Mouse (Mus musculus): ENCODE results near the gene Ino80e.

Ino80e gene

GRCm38 (mm10) chr7:126856741-126857420, 5.3 kb downstream of the Ino80e start:
- CTCF ChIA-PET: no interaction called here

- CTCF ChIA-PET: no interaction called here
Measured at GRCm38 (mm10) chr7:126855641-126856040, 6.5 kb downstream of the Ino80e start.

- CTCF ChIA-PET: interaction anchor here (0.6 kb wide), 1 partner anchor 258 kb away, joined by 3 read pairs; no protein-coding TSS in a partner anchor
Measured at GRCm38 (mm10) chr7:126853454-126853853, 8.7 kb downstream of the Ino80e start.

GRCm38 (mm10) chr7:126851192-126851591, 11.0 kb downstream of the Ino80e start:
- CTCF ChIA-PET: no interaction called here

- CTCF ChIA-PET: no interaction called here
Measured at GRCm38 (mm10) chr7:126850161-126850560, 12.0 kb downstream of the Ino80e start.

GRCm38 (mm10) chr7:126848794-126849193, 13.4 kb downstream of the Ino80e start:
- CTCF ChIA-PET: no interaction called here

GRCm38 (mm10) chr7:126847421-126848398, 14.5 kb downstream of the Ino80e start:
- CTCF ChIA-PET: no interaction called here

GRCm38 (mm10) chr7:126847116-126847420, 15.1 kb downstream of the Ino80e start, which contains the start of gene Doc2a:
TSS of gene Doc2a (plus strand) at chr7:126847416.
- CTCF ChIA-PET: no interaction called here

GRCm38 (mm10) chr7:126845516-126845915, 16.7 kb downstream of the Ino80e start:
- CTCF ChIA-PET: no interaction called here

GRCm38 (mm10) chr7:126843276-126843675, 18.9 kb downstream of the Ino80e start:
- CTCF ChIA-PET: no interaction called here

- CTCF ChIA-PET: interaction anchor here (0.6 to 0.8 kb wide), 4 partner anchors 28 to 489 kb away, joined by 3 to 4 read pairs (median 3); partner anchors contain the start of gene Hirip3
Measured at GRCm38 (mm10) chr7:126833294-126833693, 28.9 kb downstream of the Ino80e start.

- CTCF ChIA-PET: interaction anchor here (0.6 kb wide), 1 partner anchor 159 kb away, joined by 6 read pairs; no protein-coding TSS in a partner anchor
Measured at GRCm38 (mm10) chr7:126832036-126832598, 30.1 kb downstream of the Ino80e start.

GRCm38 (mm10) chr7:126831539-126831938, 30.6 kb downstream of the Ino80e start, which contains the start of gene 4930451I11Rik:
TSS of gene 4930451I11Rik (minus strand) at chr7:126831639.
- CTCF ChIA-PET: no interaction called here

GRCm38 (mm10) chr7:126825952-126826351, 36.2 kb downstream of the Ino80e start:
- CTCF ChIA-PET: interaction anchor here (0.5 kb wide), 1 partner anchor 133 kb away, joined by 5 read pairs; no protein-coding TSS in a partner anchor

- CTCF ChIA-PET: interaction anchor here (0.5 kb wide), 1 partner anchor 134 kb away, joined by 5 read pairs; no protein-coding TSS in a partner anchor
Measured at GRCm38 (mm10) chr7:126825403-126825802, 36.8 kb downstream of the Ino80e start.

- CTCF ChIA-PET: interaction anchor here (0.6 kb wide), 1 partner anchor 38 kb away, joined by 4 read pairs; the partner anchor contains the start of gene Ino80e
Measured at GRCm38 (mm10) chr7:126823940-126824339, 38.2 kb downstream of the Ino80e start.

- CTCF ChIA-PET: interaction anchor here (0.6 to 0.7 kb wide), 3 partner anchors 43 to 180 kb away, joined by 3 to 4 read pairs (median 3); no protein-coding TSS in a partner anchor
Measured at GRCm38 (mm10) chr7:126823202-126823711, 38.9 kb downstream of the Ino80e start.

GRCm38 (mm10) chr7:126822741-126823140, 39.4 kb downstream of the Ino80e start:
- CTCF ChIA-PET: interaction anchor here (0.7 kb wide), 1 partner anchor 42 kb away, joined by 3 read pairs; no protein-coding TSS in a partner anchor

GRCm38 (mm10) chr7:126821835-126822511, 40.2 kb downstream of the Ino80e start:
- CTCF ChIA-PET: no interaction called here

GRCm38 (mm10) chr7:126818818-126819217, 43.4 kb downstream of the Ino80e start:
- CTCF ChIA-PET: no interaction called here

- CTCF ChIA-PET: no interaction called here
Measured at GRCm38 (mm10) chr7:126817595-126817994, 44.6 kb downstream of the Ino80e start.

Measured in spleen, embryonic (tissue).